Mouse (Mus musculus): ENCODE measurements around the gene C2cd2l. TPM values are rescaled to one million over a fixed set of nuclear protein-coding genes. Genes with fewer than 3 reads are reported as not detected.

Gene C2cd2l
- polyA plus RNA-seq, 1 experiment = 18.8 TPM

GRCm38 (mm10) chr9:44261388-44261787 lies 58.7 kb downstream of the C2cd2l start:
- TF ChIP-seq CTCF (IDR thresholded peaks at IDR 0.05; ENCODE audit: control insufficient read depth, insufficient read depth, insufficient read length) = no peak
- TF ChIP-seq MYOG (IDR thresholded peaks at IDR 0.05; ENCODE audit: control insufficient read depth, extremely low read depth, insufficient read length) = no peak
- TF ChIP-seq MYOD1 (IDR thresholded peaks at IDR 0.05; ENCODE audit: control insufficient read depth, insufficient read length, low read depth) = no peak
- no peak for TF ChIP-seq USF1 (IDR thresholded peaks at IDR 0.05; ENCODE audit: low read depth)
- no peak for TF ChIP-seq CEBPB (IDR thresholded peaks at IDR 0.05; ENCODE audit: low read depth)
- Histone ChIP-seq H3K79me2 (ENCODE audit: control insufficient read depth, insufficient read depth) (no peaks in the 10 kb centered on the region), H3ac (ENCODE audit: control insufficient read depth, insufficient read length, low read depth) (no peak overlapping the region), H3K4me3 (ENCODE audit: insufficient read depth, poor library complexity, severe bottlenecking) (no peak overlapping the region), H3K27me3 (ENCODE audit: control insufficient read depth, insufficient read depth, insufficient read length) (no peaks in the 10 kb centered on the region), H3K79me3 (ENCODE audit: low read depth) (no peaks in the 10 kb centered on the region), H3K36me3 (ENCODE audit: control insufficient read depth, insufficient read depth) (no peaks in the 10 kb centered on the region)

Small RNAs within 50 kb of the gene (microRNA-seq; reads per million reads assigned to microRNA genes)
- gene Gm44335 (ENCODE audit: borderline microRNAs expressed) = not detected

Other genes starting within 250 kb of the C2cd2l start
- 0.05 TPM for gene Mfrp, start 218.6 kb downstream of the C2cd2l start, polyA plus RNA-seq (2012; fragmentation: generic; extraction: Trizol)
- 0.15 TPM for gene C1qtnf5, start 213.0 kb downstream of the C2cd2l start, polyA plus RNA-seq (2012; fragmentation: generic; extraction: Trizol)
- gene Gm49380, start 206.8 kb downstream of the C2cd2l start, polyA plus RNA-seq (2012; fragmentation: generic; extraction: Trizol) = 0.05 TPM
- gene Rnf26, start 206.8 kb downstream of the C2cd2l start, polyA plus RNA-seq (2012; fragmentation: generic; extraction: Trizol) = 52.6 TPM
- gene Mcam, start 185.8 kb downstream of the C2cd2l start, polyA plus RNA-seq (2012; fragmentation: generic; extraction: Trizol) = 21.7 TPM
- 8.2 TPM for gene Cbl, start 86.2 kb downstream of the C2cd2l start, polyA plus RNA-seq (2012; fragmentation: generic; extraction: Trizol)
- gene Ccdc153, start 79.6 kb downstream of the C2cd2l start, polyA plus RNA-seq (2012; fragmentation: generic; extraction: Trizol) = 0.04 TPM
- gene Pdzd3, start 68.8 kb downstream of the C2cd2l start, polyA plus RNA-seq (2012; fragmentation: generic; extraction: Trizol) = not detected
- 3.4 TPM for gene Nlrx1, start 51.7 kb downstream of the C2cd2l start, polyA plus RNA-seq (2012; fragmentation: generic; extraction: Trizol)
- 0.21 TPM for gene Abcg4, start 31.7 kb downstream of the C2cd2l start, polyA plus RNA-seq (2012; fragmentation: generic; extraction: Trizol)
- gene Hinfp, start 14.6 kb downstream of the C2cd2l start, polyA plus RNA-seq (2012; fragmentation: generic; extraction: Trizol) = 9.1 TPM
- gene Dpagt1, start 5.7 kb upstream of the C2cd2l start, polyA plus RNA-seq (2012; fragmentation: generic; extraction: Trizol) = 34.0 TPM
- gene H2afx, start 14.4 kb upstream of the C2cd2l start, polyA plus RNA-seq (2012; fragmentation: generic; extraction: Trizol) = 347 TPM
- gene Hmbs, start 23.9 kb upstream of the C2cd2l start, polyA plus RNA-seq (2012; fragmentation: generic; extraction: Trizol) = 59.6 TPM
- 26.1 TPM for gene Vps11, start 41.4 kb upstream of the C2cd2l start, polyA plus RNA-seq (2012; fragmentation: generic; extraction: Trizol)
- gene Hyou1, start 59.2 kb upstream of the C2cd2l start, polyA plus RNA-seq (2012; fragmentation: generic; extraction: Trizol) = 68.3 TPM
- 11.5 TPM for gene Slc37a4, start 76.6 kb upstream of the C2cd2l start, polyA plus RNA-seq (2012; fragmentation: generic; extraction: Trizol)
- gene Rps25, start 86.9 kb upstream of the C2cd2l start, polyA plus RNA-seq (2012; fragmentation: generic; extraction: Trizol) = 2,166 TPM
- 149 TPM for gene Trappc4, start 87.3 kb upstream of the C2cd2l start, polyA plus RNA-seq (2012; fragmentation: generic; extraction: Trizol)
- 17.9 TPM for gene Ccdc84, start 98.3 kb upstream of the C2cd2l start, polyA plus RNA-seq (2012; fragmentation: generic; extraction: Trizol)
- not detected for gene Foxr1, start 120.9 kb upstream of the C2cd2l start, polyA plus RNA-seq (2012; fragmentation: generic; extraction: Trizol)
- 0.04 TPM for gene Upk2, start 134.7 kb upstream of the C2cd2l start, polyA plus RNA-seq (2012; fragmentation: generic; extraction: Trizol)
- 31.4 TPM for gene Bcl9l, start 162.5 kb upstream of the C2cd2l start, polyA plus RNA-seq (2012; fragmentation: generic; extraction: Trizol)
- not detected for gene Cxcr5, start 241.6 kb upstream of the C2cd2l start, polyA plus RNA-seq (2012; fragmentation: generic; extraction: Trizol)